Mouse (Mus musculus): ENCODE data around the gene Pola2. TPM values are rescaled to one million over a fixed set of nuclear protein-coding genes. Genes with fewer than 3 reads are reported as not detected.

The Pola2 gene
- total RNA-seq, 2 experiments from 2014 or later: 6.2 to 6.6 TPM

DNA sequence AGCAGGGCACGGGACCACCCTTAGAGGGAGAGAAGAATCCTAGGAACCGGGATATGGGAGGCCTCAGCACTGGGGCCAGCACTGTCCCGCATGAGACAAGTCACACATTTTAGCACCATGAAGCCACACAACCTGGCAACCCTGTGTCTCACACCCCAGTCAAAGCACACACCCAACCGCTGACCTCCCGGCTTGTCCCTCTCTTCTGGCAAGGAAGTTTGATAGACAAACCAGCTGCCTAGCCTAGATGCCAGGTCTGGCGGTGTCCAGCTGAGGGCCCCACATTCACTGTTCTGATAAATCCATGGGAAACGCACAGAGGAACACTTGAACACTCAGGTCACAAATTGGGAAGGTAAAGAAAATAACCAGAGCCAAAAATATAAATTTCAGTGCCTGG, 21.4 kb downstream of the Pola2 start:
- no peak for DNase-seq (ENCODE audit: low spot score in 2 of 2)
- intact Hi-C loops (cut with DNase I): no loop called here

DNA sequence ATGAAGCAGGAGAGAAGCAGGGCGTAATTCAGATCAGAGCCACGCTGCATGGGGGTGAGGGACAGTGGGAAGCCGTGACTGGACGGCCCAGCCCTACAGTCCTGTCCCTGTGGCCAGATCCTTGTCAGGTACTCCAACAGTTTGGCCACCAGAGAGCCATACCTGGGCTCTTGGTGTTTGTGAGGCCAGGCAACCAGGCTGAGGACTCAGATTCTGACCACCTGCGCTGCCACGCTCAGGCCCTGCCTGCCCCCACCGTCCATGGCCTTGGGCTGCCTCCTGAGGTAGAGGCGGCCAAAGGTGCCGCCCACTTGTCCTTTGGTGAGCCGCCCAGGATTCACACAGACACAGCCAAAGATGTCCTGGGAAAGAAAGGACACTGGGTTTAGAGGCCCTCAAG, 23.3 kb downstream of the Pola2 start:
- no peak for DNase-seq (ENCODE audit: low spot score in 2 of 2)
- intact Hi-C loops (cut with DNase I): no loop called here

DNA sequence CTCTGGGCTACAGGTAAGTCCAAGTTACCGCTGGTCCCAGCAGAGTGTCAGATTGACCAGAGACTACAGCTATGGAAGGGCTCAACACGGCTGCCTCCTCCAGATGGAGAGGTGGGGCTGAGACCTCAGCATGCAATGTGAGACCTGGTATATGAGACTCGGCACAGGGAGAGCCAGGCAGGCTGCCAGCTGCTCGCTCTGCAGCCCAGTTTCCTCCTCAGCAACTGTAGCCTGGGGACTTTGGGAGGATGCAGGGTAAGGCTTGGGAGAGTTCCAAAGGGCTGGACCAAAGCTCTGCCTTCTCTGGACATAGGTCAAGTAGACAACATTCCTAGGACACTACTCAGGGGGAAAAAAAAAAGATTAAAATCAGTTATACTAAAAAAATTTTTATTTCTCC, 23.8 kb downstream of the Pola2 start:
- peak; percentile 38 to 40 for DNase-seq (ENCODE audit: low spot score in 2 of 2)
- intact Hi-C loops (cut with DNase I): no loop called here

DNA sequence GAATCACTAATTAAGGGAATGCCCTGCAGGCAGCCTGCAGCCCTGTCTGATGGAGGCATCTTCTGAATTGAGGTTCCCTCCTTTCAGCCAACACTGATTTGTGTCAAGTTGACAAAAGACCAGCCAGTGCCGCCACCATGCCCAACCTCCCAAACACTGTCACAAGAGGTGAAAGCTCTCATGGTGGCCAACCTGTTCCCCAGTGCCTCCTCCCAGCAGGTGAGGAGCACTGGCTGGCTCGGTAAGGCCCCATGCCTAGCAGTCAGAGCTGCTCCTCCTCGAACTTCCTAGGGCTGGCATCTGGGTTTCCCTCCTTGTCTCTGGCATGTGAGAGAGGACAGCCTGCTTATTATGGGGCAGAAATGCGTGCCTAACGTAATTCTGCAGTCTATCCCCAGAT, 24.3 kb downstream of the Pola2 start:
- no peak for DNase-seq (ENCODE audit: low spot score in 2 of 2)
- intact Hi-C loops (cut with DNase I): no loop called here

DNA sequence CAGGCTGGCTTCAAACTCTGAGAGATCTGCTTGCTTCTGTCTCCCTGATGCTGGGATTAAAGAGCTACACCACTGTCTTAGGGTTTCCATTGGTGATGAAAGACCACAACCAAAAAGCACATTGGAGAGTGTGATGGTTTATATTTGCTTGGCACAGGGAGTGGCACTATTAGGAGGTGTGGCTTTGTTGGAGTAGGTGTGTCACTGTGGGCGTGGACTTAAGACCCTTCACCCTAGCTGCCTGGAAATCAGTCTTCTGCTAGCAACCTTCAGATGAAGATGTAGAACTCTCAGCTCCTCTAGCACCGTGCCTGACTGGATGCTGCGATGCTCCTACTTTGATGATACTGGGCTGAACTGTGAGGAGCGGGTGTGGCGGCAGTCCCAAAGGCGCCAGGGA, 25.5 kb downstream of the Pola2 start:
- intact Hi-C loops (cut with DNase I): no loop called here
- no peak for DNase-seq (ENCODE audit: low spot score in 2 of 2)

DNA sequence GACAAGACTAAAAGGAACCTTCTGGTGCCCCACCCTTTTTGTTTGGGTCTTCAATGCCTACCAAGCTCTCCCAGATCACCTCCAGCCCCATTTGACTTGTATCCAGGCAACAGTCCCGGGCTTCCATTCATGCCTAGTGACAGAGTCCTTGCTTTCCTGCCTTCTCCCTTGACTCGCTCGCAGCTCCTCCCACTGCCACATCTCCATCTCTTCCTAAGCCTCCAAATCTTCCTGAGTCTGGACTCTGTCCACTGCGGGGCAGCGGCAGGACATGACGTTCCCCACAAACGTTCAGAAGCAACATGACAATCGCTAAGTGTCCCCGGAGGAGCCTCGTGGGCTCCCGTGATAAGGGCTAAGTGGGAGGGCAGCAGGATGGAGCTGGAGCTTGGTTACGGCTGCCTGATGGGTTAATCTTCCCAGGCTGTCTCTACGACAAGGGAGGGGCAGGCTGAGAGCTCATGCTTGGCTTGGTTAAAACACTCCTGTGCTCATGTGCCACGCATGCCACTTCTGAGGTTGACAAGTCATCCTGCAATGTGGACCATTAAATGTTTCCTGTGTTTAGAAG, 26.1 kb downstream of the Pola2 start:
- intact Hi-C loops (cut with DNase I): no loop called here
- no peak for DNase-seq (ENCODE audit: low spot score in 2 of 2)

DNA sequence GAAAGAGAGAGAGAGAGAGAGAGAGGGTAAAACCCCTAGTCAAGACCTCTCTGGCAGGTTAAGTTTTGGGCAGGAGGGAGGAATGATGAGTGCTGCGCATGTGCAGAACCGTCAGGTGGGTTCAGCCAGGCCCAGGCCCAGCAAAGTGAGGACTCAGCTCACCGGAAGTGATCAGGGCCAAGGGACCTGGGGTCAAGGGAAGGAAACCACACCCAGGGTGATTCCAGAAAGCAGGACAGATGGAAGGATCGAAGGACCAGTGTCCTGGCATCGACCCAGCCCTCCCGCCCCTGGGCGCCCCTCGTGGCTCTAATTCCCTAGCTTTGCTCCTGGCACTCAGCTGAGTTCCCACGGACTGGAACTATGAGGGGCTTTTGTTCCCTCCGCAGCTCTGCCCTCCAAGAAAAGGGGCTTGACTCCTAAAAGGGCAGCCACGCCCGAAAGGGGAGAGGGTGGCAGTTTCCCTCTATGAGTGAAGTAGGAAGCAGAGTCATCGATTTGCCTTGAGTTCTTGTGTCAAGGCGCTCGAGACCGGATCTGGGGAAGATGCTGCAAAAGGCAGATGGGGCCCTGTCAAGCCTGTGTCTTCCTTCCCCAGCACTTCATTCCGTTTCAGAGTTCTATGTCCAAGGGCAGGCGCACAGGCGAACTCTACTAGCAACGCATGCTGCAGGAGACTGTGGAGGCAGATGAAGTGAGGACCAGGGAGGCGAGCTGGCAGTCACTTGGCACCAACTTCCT, 26.7 kb downstream of the Pola2 start:
- intact Hi-C loops (cut with DNase I): no loop called here
- no peak for DNase-seq (ENCODE audit: low spot score in 2 of 2)

DNA sequence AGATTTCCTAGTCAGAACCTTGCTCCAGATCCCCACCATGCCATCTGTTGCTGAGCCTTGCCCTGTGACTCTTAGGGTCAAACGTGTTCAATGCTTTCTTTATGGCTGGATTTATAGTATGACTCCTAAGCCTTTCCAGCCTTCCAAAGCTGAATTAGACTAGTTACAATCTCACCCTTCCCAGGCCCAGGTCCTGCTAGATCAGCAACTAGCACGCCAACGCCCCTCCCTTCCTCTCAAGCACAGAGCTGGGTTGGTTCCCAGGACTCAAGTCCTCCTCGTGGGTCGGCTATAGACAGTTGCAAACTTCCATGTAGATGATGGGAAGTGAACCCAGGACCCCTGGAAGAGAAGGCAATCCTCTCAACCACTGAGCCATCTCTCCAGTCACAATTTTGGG, 28.3 kb downstream of the Pola2 start:
- intact Hi-C loops (cut with DNase I): no loop called here
- DNase-seq (ENCODE audit: low spot score in 2 of 2): no peak

DNA sequence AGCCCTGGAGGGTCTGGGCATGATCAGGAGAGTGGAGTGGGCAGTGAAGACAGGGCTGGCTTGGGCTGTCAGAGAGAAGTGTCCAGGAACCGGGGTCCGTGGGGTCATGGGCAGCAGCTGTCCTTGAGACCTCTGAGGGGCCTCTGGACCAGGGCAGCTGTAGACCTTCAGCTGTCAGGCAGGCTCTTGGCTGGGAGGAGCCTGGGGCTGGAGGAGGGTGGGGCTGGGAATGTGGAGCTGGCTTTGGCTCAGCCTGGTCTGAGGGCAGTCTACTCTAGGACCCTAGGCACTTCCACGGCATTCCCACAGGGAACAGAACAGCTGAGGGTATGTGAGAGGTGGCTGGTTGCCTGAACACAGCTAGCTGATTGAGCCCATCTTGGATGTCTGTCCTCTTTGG, 28.7 kb downstream of the Pola2 start:
- intact Hi-C loops (cut with DNase I): no loop called here
- no peak for DNase-seq (ENCODE audit: low spot score in 2 of 2)

DNA sequence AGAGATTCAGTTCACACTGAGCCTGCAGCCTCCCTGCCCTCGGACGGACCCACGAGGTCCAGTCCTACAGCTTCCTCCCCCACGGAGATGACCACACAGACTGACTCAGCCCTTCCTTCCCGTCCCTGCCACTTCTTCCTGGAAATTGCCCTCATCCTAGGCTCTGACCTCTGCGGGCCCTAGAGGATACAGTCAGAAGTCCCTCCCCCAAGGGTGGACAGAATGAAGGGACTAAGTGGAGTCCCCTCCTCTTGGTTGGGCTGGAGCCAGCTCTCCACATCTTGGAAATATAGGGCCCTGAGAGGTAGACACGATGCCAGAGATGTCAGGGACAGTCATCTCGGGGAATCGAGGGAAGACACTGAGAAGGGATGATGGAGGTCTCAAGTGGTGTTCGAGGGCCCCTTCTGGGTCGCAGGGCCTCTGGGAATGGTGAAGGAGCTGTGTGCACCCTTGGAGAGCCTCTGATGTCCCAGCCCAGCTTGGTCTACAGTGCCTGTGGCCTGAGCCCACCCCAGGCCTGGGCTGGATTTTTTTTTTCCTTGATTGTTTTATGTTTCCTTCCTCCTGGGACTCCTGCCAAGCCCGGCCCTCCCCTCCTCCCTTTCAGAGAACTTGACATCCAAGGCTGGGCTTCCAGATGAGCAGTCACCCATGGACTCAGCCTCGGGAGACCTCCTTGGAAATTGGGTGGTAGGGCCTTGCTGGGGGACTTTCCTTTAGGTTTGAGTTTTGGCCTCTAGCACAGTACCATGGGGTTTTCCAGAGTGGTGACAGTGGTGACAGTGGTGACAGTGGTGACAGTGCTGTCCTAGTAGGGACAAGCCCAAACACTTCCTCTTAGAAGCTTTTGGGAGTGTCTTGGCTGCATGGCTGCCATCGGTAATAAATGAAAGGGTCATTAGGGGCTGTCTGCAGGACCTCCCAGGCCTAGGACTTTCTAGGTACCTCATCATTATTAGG, 34.1 kb downstream of the Pola2 start:
- DNase-seq (ENCODE audit: low spot score in 2 of 2): no peak
- intact Hi-C loops (cut with DNase I): no loop called here

DNA sequence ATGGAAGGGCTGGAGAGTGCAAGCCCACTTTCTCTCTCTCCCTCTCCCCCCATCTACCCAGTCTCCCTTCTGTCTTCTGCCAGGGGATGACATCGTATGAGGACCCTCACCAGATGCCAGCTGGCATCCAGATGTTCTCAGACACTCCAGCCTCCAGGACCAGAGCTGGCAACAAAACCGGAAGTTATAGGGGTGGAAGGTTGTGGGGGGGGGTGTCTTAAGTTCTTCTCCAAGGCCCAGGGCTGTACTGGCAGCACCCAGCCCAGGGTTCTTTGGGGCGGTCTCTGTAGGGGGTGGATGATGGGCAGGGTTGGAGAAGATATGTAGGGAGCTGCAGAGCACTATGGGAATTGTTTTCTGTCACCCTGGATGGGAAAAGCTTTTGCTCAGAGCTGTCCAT, 35.5 kb downstream of the Pola2 start:
- intact Hi-C loops (cut with DNase I): no loop called here
- DNase-seq (ENCODE audit: low spot score in 2 of 2): no peak

DNA sequence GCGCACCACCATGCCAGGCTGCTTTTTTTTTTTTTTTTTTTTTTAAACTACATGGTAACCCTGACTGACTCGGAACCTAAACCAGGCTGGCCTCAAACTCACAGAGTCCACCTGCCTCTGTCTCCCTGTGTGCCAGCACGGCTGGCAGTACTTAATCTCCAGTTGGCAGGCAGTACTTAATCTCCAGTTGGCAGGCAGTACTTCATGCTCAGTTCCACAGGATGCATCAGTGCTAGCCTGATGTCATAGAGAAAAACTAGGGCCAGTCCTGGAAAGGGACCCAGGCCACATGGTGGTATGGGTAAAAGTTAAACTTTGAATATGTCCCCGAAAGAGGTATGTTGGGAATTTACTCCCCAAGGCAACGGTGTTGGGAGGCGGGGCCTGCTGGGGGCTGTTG, 35.9 kb downstream of the Pola2 start:
- DNase-seq (ENCODE audit: low spot score in 2 of 2): no peak

DNA sequence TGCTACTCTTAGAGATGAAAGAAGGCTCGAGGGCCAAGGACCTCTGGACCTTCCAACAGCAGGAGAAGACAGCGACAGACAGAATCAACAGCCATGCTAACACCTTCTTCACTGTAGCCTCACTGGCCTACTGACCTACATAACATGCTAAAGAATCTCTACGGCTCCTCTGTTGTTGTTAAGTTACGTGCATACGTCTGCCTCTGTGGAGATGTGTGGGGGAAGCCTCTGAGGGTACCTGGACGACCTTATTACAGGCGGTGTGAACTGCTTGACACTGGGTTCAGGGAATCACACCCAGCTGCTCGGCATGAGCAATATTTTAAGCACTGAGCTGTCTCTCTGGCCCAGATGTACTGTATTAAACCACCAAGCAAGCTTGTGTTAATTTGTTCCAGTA, 36.5 kb downstream of the Pola2 start:
- intact Hi-C loops (cut with DNase I): no loop called here

More for the DNA sequence above, 35.9 kb downstream of the Pola2 start:
- intact Hi-C loops (cut with DNase I): no loop called here

DNA sequence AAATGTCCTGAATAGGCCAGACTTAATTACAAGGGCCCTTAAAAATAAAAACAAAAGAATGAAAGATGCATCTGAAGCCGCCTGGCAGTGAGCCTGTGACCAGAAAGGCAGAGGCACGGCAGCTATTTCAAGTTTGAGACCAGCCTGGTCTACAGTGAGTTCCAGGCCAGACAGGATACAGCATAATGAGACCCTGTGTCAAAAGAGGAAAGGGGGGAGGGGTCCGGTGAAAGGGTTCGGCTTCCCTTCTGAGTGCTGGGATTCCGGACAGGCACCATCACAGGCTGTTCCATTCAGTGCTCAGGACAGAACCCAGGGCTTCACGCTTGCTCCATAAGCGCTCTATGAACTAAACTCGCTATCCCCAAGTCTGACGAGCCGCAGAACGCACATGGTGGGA, 37.0 kb downstream of the Pola2 start:
- DNase-seq (ENCODE audit: low spot score in 2 of 2): no peak
- intact Hi-C loops (cut with DNase I): no loop called here

More for the DNA sequence above, 36.5 kb downstream of the Pola2 start:
- DNase-seq (ENCODE audit: low spot score in 2 of 2): no peak

DNA sequence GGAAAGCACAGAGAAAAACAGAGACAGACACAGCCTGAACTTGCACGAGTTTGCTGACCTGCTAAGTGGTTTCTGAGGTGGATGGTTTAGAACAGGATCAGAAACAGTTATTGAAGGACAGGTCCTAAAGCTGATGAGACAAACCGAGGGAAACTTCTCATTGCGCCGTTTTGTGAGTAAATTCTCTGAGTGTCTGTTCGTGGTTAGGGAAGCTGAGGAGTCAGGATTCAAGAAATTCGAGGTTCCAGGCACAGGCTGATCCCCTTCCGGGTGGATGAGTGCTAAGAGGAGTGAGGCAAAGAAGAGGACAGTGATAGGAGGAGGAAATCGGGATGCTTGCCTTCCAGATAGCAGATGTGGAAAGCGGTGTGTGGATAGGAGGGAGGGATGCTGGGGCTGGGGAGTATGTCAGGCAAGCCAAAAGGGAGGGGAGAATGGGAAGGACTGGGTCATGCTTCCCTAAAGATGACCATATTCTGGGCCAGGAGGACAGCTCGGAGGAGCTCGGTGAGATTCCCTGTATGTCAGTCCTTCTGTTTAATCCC, 38.6 kb downstream of the Pola2 start:
- intact Hi-C loops (cut with DNase I): loop anchor here (2.0 kb wide), 1 partner anchor 31 kb away; no protein-coding TSS in a partner anchor
- no peak for DNase-seq (ENCODE audit: low spot score in 2 of 2)

DNA sequence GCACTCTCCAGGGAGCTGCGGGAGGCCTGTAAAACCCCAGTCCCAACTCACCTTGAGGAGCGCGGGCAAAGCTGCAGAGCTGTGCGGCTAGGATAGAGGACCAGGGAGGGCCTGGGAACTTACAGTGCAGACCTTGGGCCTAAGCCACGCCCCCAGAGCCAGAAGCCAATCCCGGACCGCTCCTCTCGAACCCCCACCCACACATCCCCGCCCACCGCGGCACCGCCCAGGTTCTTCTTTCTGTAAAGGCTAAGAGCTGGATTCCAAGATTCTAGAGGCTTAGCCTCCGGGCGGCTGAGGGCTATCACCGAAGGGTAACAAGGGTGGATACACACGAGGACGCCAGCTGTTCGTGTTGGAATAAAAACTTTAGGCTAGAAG, 39.3 kb downstream of the Pola2 start, which contains the start of gene Cdc42ep2:
Gene Cdc42ep2, minus strand, starts transcription at position 104 of the 381 bp plus-strand sequence.
- intact Hi-C loops (cut with DNase I): loop anchor here (2.0 to 5.0 kb wide), 2 partner anchors 32 to 93 kb away; partner anchors contain the start of gene Capn1
- DNase-seq (ENCODE audit: low spot score in 2 of 2): peak; percentile 90 to 91

DNA sequence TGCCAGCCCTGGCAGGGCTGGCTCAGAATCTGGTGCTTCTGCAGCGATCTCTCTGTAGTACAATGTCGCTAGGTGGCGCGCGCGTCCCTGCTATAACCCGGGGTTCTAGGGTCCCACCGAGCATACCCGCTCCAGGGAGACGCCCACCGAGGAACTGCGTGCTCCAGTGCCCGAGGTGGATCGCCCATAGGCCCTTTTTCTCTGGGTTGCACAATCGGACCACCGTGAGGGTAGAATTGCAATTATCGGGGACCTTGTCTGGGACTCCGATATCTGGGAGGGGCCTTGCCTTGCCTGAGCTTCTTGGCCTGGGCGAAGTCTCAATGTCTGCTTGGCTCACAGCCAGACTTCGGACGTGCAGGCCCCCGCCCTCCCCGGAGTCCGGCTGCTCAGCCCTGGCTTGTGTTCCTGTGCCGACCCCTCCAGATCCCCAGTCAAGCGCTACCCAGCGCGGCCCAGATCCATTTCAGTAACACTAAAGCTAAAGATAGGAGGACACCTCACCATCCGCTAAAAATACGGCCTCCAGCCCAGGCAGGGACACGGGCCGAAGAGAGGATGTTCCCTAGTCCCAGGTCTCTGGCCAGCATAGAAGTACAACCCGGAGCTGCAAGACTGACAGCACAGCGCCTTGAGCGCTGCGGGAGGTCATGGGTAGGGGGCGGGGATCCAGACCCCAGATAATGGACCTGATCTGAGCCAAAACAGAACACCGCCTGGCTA, 39.9 kb downstream of the Pola2 start:
- intact Hi-C loops (cut with DNase I): loop anchor here (2.0 to 5.0 kb wide), 2 partner anchors 33 to 93 kb away; partner anchors contain the start of gene Capn1
- peak; percentile 91 to 95 for DNase-seq (ENCODE audit: low spot score in 2 of 2)

DNA sequence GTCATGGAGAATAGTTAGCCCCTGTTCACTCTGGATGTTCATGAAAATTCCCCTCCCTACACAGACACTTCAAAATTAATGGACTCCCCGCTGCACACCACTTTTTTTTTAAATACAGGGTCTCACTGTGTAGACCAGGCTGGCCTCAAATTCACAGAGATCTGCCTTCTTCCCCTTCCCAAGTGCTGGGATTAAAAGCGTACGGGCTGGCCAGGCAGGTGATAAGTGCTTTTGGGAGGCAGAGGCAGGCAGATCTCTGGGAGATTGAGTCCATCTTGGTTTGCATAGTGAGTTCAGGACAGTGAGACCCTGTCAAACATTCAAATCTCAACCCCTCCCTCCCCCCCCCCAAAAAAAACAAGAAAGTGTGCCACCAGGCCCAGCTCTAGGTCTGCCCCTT, 41.0 kb downstream of the Pola2 start:
- no peak for DNase-seq (ENCODE audit: low spot score in 2 of 2)
- intact Hi-C loops (cut with DNase I): loop anchor here (5.0 kb wide), 1 partner anchor 94 kb away; the partner anchor contains the start of gene Capn1
